Mouse (Mus musculus) telencephalon, adult 2 months (tissue): ENCODE measurements around the gene Tec.
"Not testable (repeated sequence)": the region's sequence is repeated elsewhere in the genome, so short reads cannot be mapped to it uniquely, and the experiment has no call there.

Source experiments
- DNase-seq: peaks from one replicate; pipeline ENCODE4 v3.0.0-alpha.2; 2011; ENCODE audit warnings: low read depth, low spot score

Tec gene

GRCm38 (mm10) chr5:72826445-72826844 is 41.8 kb downstream of the Tec start:
- DNase-seq = no peak

- no peak for DNase-seq
Observed at GRCm38 (mm10) chr5:72820651-72821050, 47.6 kb downstream of the Tec start.

GRCm38 (mm10) chr5:72820036-72820640 is 48.1 kb downstream of the Tec start:
- DNase-seq = no peak

DNA sequence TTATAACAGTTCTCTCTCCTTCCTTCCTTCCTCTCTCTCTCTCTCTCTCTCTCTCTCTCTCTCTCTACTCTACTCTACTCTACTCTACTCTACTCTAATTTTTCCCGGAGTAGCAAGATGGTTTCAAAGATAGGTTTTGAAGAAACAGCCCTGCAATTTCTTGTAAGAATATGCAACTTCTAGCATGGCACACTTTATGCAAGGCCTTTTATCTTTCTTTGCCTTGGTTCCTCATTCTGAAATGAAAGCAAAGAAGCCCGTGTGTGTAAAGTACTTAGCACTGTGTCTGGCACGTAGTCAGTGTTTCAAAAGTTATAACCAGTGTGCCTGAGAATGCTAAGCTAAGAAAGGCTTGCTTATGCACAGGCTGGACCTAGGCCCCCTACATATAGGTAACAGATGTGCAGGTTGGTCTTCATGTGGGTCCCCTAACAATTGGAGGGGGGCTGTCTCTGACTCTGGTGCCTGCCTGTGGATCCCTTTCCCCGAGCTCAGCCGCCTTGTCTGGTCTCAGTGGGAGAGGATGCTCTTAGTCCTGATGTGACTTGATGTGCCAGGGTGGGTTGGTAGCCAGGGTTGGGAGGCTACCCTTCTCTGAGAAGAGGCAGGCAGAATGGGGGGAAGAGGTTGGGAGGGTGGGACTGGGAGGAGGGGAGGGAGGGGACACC is 49.6 kb downstream of the Tec start:
- no peak for DNase-seq

DNA sequence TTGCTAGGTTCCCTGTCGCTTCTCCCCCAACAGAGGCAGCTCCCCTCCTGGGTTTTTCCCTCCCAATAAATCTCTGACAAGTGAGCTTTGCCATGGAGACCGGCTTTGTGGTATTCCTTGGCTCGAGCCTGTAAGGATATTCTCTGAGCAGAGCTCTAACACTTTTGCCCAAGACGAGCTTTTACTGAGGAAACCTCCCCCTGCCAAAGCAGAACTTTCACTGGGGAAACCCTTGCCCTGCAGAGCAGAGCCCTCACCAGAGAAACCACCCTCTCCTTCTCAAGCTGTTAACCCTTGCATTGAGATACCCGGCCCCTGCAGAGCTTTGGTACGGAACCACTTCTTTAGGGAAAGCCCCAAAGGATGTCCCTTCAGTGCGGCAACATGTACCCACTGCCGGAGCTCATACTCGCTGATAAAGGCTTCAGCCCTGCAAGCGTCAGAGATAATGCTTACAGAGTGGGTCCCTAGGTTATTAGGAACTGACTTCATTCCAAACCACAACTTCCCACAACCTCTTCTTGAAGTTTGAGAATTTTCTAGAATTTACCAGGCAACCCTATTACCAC is 50.7 kb downstream of the Tec start:
- no peak for DNase-seq

- not testable (repeated sequence) for DNase-seq
Observed at GRCm38 (mm10) chr5:72816960-72817359, 51.3 kb downstream of the Tec start.

DNA sequence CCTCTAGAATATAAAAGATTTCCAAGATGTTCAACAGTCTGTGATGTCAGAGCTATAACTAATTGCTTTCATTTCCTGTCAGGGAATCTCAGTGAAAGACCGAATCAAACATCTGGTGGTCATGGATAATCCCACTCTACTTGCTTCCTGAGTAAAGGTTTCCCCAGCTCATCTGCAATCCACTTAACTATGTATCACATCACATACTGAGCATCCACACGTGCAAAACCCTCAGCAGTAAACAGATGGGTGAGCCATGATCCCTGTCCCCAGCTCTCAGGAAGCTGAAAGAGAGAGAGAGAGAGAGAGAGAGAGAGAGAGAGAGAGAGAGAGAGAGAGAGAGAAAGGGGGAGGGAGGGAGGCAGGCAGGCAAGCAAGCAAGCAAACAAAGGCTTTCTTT is 51.8 kb downstream of the Tec start:
- DNase-seq = no peak

DNA sequence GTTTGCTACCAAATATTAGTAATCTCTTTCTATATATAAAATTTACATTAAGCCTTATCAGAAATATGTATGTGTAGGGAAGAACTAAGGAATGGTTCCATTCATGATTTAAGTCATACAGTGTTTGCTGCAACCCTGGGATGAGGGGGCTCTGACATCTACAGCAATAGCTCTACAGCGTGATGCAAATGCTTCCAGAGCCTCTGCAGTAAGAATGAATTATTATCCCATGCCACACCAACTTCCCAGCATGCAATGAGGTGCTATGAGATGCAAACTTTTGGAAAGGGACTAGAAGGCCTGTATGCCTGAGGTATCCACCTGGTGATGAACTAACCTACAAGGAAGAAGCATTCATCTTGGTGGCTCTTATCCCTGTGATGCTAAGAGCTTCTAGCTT is 52.2 kb downstream of the Tec start:
- no peak for DNase-seq

GRCm38 (mm10) chr5:72815361-72815760 is 52.9 kb downstream of the Tec start:
- DNase-seq = no peak

DNA sequence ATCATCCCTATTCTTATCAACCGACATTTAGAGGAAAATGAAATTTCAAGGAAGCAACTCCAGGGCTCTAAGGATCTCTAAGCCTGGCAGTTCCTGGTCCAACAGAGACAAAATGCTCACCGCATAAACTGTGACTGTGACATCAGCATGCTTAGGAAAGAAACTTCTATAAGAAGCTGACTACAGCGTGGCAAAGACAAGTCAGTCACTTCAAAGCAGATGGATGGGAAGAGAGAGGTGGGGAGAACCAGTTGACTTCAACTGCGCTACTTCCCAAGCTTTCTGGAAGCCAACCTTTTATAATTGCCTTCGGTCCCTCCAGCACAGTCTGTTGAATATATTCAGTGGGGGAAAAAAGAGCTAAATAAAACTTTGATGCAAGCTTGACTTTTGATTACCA is 54.2 kb downstream of the Tec start:
- DNase-seq = no peak

DNA sequence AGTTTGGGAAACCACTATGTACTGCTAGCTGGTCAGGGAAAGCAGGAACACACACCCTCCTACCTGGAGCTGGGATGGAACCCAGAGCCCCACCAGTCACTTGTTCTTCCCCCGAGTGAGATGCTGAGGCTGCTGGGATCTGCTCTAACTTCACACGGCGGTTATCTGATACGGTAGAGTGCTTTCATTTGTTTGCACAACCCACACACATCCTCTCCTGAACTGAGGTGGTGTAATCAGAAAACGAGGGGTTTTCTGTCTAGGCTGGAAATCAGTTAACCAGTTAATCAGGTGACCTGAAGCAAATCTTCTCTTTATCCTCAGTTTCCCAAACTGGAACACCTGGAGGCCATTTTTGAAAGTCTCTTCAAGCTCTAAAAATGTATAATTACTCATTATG is 55.4 kb downstream of the Tec start:
- DNase-seq = no peak

- no peak for DNase-seq
Observed at GRCm38 (mm10) chr5:72812328-72812727, 56.0 kb downstream of the Tec start.

- DNase-seq = no peak
Observed at GRCm38 (mm10) chr5:72811397-72811796, 56.9 kb downstream of the Tec start.

GRCm38 (mm10) chr5:72810990-72811389 is 57.3 kb downstream of the Tec start:
- no peak for DNase-seq

DNA sequence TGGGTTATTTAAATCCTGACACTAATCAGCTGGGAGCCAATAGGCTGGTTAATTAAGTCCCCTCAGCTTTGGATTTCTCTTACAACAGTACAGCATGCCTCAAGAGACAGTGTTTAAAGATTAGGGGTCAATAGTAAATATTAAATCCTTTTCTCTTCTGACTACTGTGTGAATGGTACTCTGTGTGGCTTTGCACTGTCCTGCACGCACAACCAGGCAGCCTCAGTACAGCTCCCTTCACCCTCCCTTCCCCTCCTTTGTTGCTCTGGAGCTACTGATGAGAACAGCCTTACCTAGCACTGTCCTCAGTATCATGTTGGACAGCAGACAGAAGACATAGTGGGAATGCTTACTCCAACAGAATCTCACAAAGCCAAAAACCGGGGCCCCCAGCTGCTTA is 58.8 kb downstream of the Tec start:
- DNase-seq = no peak

DNA sequence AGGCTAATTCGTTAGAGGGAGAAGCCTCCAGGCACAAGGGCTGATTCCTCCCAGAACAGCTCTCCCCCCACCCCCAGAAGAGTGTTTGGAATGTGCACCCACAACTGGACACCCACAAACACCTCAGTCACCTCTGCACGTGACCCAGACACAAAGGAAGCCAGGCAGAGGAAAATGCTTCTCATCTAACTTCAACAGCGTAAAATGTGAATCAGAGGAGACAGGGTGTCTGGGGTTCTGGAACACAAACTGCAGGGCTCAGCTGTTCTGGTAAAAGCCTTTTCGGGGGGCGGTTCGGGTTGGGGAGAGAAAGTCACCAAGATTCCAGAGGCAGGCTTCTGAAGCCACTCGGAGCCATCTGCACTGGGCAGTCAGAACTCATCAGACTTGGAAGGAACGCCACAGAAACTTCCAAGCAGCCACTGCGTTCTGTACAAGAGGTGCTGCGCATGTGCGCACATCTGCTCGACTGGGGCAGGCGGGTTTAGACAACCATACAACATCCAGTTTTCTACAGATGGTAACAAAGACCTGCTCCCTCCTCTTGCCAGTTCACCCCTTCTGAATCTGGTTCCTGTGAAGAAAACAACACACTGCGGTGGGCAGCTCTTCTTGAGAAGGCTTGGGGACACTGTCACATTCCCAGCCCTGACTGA is 59.7 kb downstream of the Tec start:
- no peak for DNase-seq

- no peak for DNase-seq
Observed at GRCm38 (mm10) chr5:72802851-72803250, 65.4 kb downstream of the Tec start.

GRCm38 (mm10) chr5:72798563-72798962 is 69.7 kb downstream of the Tec start:
- no peak for DNase-seq

DNA sequence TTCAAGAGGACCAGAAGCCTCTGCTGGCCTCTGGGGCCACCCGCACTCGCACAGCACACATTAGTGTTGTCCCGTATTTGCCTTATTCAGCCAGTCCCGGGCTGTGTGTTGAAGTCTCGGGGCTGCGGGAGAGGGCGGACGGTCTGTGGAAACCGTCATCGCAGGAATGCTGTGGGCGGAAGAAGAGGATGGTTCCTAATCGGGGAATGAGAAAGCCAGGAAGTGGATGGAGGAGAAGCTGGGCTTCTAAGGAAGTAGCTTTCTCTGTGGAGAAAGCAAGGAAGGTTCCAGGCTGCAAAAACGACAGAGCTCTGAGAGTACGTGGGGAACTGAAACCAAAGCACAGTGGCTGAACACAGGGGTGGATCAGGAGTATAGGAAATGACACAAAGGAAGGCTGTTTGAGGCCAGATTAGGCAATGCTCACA is 72.1 kb downstream of the Tec start:
- DNase-seq = no peak

DNA sequence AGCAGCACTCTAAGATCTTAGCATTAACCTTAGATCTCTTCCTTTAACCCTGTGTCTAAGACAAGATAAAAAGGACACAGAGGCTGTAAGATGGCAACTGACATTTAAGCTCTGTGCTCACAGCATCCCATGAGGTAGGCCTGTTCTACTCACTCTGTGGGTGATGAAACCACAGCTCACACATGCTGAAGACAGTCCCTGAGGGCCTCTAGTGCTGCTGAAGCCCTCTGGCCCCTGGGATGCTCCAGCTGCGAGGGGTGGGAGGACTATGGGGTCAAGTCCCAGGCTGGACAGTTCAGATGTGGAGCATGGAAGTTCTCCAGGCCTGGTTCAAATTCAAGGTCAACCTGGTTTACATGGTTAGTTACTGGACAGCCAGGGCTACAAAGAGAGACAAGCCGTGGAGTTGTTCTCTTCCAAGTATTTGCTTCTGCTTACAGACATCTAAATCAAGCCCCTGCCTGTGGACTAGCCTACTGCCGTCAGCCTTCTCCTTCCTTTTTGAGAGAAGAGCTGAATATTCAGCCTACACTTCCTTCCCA is 74.9 kb downstream of the Tec start:
- no peak for DNase-seq

DNA sequence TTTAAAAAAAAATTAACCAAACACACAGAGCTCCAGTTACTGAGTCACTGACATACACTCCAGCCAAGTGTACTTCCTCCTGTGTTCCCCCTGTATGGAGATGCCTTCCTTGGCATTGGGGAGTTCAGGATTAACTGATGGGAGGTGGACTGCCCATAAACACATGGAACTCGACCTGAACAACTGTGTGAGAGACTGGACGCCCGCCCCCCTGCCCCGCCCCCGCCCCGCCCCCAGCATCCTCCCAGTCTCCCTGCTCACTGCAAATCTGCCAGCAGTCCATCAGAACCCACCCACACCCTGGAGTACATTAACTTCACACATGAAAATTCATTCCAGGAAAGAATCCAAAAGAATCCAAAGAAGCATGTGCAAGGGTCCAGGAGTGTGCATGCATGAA is 76.5 kb downstream of the Tec start:
- DNase-seq = no peak

GRCm38 (mm10) chr5:72791386-72791785 is 76.9 kb downstream of the Tec start:
- DNase-seq = no peak

DNA sequence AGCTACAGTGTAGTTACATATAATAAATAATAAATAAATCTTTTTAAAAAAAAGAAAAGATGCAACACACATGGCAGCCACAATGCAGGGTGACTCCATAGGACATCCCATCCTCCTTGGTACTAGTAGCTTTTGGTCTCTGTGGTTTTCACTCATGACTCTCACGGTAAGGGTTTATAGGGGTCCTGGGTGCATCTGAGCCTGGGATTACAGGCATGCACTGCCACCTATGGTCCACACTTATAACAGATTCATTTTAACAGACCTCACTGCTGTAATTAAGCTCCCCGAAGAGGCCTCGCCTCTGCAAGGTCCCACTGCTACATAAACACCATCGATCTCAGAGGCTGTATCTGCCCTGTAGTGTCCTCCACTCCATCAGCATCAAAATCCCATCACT is 82.8 kb downstream of the Tec start:
- DNase-seq = no peak
